Mouse (Mus musculus) liver, postnatal 0 days (tissue): ENCODE data around the gene Slfn4. TPM values are rescaled to one million over a fixed set of nuclear protein-coding genes. Genes with fewer than 3 reads are reported as not detected.
"Not testable (repeated sequence)": the region's sequence is repeated elsewhere in the genome, so short reads cannot be mapped to it uniquely, and the experiment has no call there.

Experiments
- ATAC-seq: fragments of 200-750 bp; cut with Nextera tagmentation; 2 replicates; pipeline ENCODE4 v1.8.0; 2017; ENCODE audit warnings: mild to moderate bottlenecking, moderate library complexity
- DNase-seq: peaks from one replicate; pipeline ENCODE4 v3.0.0-alpha.2; 2016
- H3K27ac ChIP-seq: fragments of 300-500 bp; sonication (generic); 2 replicates; pipeline ENCODE4 v1.5.1; 2014; ENCODE audit warnings: antibody characterized with exemption, moderate library complexity, mild to moderate bottlenecking, low read depth
- H3K27me3 ChIP-seq: fragments of 300-500 bp; sonication (generic); 2 replicates; pipeline ENCODE4 v1.6.1; 2014; ENCODE audit warnings: low read length, control low read depth, mixed read lengths; ENCODE audit not compliant: insufficient read depth
- H3K36me3 ChIP-seq: fragments of 300-500 bp; sonication (generic); replicated peaks from 2 replicates; pipeline ENCODE4 v1.6.1; 2014; ENCODE audit warnings: mild to moderate bottlenecking, control low read depth, low read length, moderate library complexity, mixed read lengths; ENCODE audit not compliant: insufficient read depth
- H3K4me1 ChIP-seq: fragments of 300-500 bp; sonication (generic); 2 replicates; pipeline ENCODE4 v1.6.1; 2014; ENCODE audit warnings: antibody characterized with exemption, mild to moderate bottlenecking, control low read depth; ENCODE audit not compliant: insufficient read depth
- H3K4me2 ChIP-seq: fragments of 300-500 bp; sonication (generic); 2 replicates; pipeline ENCODE4 v1.6.1; 2014; ENCODE audit warnings: low read depth, mild to moderate bottlenecking, low read length, moderate library complexity, mixed read lengths
- H3K4me3 ChIP-seq: fragments of 300-500 bp; sonication (generic); 2 replicates; pipeline ENCODE4 v1.5.1; 2014; ENCODE audit warnings: low read depth, low read length
- H3K9ac ChIP-seq: fragments of 300-500 bp; sonication (generic); replicated peaks from 2 replicates; pipeline ENCODE4 v1.6.1; 2014; ENCODE audit warnings: mild to moderate bottlenecking, moderate library complexity
- H3K9me3 ChIP-seq: fragments of 300-500 bp; sonication (generic); 2 replicates; pipeline ENCODE4 v1.6.1; 2016; ENCODE audit warnings: mild to moderate bottlenecking, control low read depth, low read length, mixed read lengths
- CTCF ChIP-seq: sonication (generic); IDR thresholded peaks from 2 replicates; pipeline ENCODE4 v1.5.1; 2016; ENCODE audit warnings: antibody characterized with exemption, low read depth
- EP300 ChIP-seq: IDR thresholded peaks from 2 replicates; pipeline ENCODE4 v1.6.1; 2016; ENCODE audit warnings: antibody characterized with exemption, low read depth, mild to moderate bottlenecking
- WGBS: fragments of 180-500 bp; shearing (Covaris S2); extraction: QIAGEN DNeasy Blood & Tissue Kit; methylation state at CpG from one replicate; pipeline ENCODE4 v1.1.7; 2014; ENCODE audit not compliant: insufficient replicate concordance; 5-methylcytosine and 5-hydroxymethylcytosine counted together
- polyA plus RNA-seq: library from polyadenylated mRNA; unstranded; fragments of >200 nt; fragmentation: Nextera tagmentation; extraction: Ambion mirVana; gene quantifications from 2 replicates; pipeline ENCODE4 v1.2.1, GENCODE M21; 2015

The Slfn4 gene
- polyA plus RNA-seq, 1 experiment from 2014 or later: 3.1 TPM

- Histone ChIP-seq H3K9me3 (no peaks in the 10 kb centered on the region), H3K36me3 (peaks cover 15% of the 10 kb centered on the region; the same call in 1 of the 2 replicates), H3K27ac (peak overlapping the region; percentile 93), H3K9ac (peak overlapping the region; percentile 82), H3K4me3 (peak overlapping the region; percentile 64), H3K4me2 (peak overlapping the region; percentile 78), H3K4me1 (peaks cover 8% of the 10 kb centered on the region; the same call in 1 of the 2 replicates), H3K27me3 (no peaks in the 10 kb centered on the region)
- ATAC-seq (peak; percentile 39), DNase-seq (no peak)
- TF ChIP-seq EP300: no peak
- no peak for TF ChIP-seq CTCF
- WGBS: 29% methylated on average over 3 of the region's 3 CpGs
These were observed 49.8 kb downstream of the Slfn4 start for GRCm38 (mm10) chr11:83224750-83225149.

GRCm38 (mm10) chr11:83225371-83225960 lies 50.5 kb downstream of the Slfn4 start:
- H3K4me2 ChIP-seq: peak overlapping the region; percentile 78

GRCm38 (mm10) chr11:83227926-83228723 lies 53.1 kb downstream of the Slfn4 start:
- Histone ChIP-seq H3K36me3 (peaks cover 15% of the 10 kb centered on the region; the same call in 1 of the 2 replicates), H3K9me3 (no peaks in the 10 kb centered on the region), H3K4me1 (peaks cover 4% of the 10 kb centered on the region; the same call in 1 of the 2 replicates), H3K27me3 (no peaks in the 10 kb centered on the region), H3K9ac (no peak overlapping the region), H3K4me2 (no peak overlapping the region), H3K4me3 (no peak overlapping the region), H3K27ac (no peak overlapping the region)
- ATAC-seq: no peak
- no peak for TF ChIP-seq EP300
- TF ChIP-seq CTCF: no peak
- 87% methylated on average over 7 of the region's 7 CpGs for WGBS
- no peak for DNase-seq

More at GRCm38 (mm10) chr11:83225371-83225960, 50.5 kb downstream of the Slfn4 start:
- Histone ChIP-seq H3K4me1 (peaks cover 8% of the 10 kb centered on the region; the same call in 1 of the 2 replicates), H3K36me3 (peaks cover 15% of the 10 kb centered on the region; the same call in 1 of the 2 replicates), H3K27me3 (no peaks in the 10 kb centered on the region), H3K27ac (peak overlapping the region; percentile 93), H3K9ac (peak overlapping the region; percentile 82), H3K9me3 (no peaks in the 10 kb centered on the region), H3K4me3 (peak overlapping the region; percentile 64)
- TF ChIP-seq CTCF (no peak), EP300 (no peak)
- ATAC-seq: no peak
- DNase-seq: no peak
- 70% methylated on average over 9 of the region's 9 CpGs for WGBS

GRCm38 (mm10) chr11:83230966-83231365 lies 56.0 kb downstream of the Slfn4 start:
- ATAC-seq: peak; percentile 71
- Histone ChIP-seq H3K36me3 (peaks cover 15% of the 10 kb centered on the region; the same call in 1 of the 2 replicates), H3K27ac (no peak overlapping the region), H3K4me1 (0 out of 2 replicates have a peak, but pooled peaks cover 2% of the 10 kb centered on the region), H3K9ac (no peak overlapping the region), H3K4me3 (no peak overlapping the region), H3K27me3 (no peaks in the 10 kb centered on the region), H3K9me3 (no peaks in the 10 kb centered on the region), H3K4me2 (no peak overlapping the region)
- WGBS: 47% methylated on average over 3 of the region's 3 CpGs
- no peak for DNase-seq
- TF ChIP-seq EP300: no peak
- peak; percentile 77 for TF ChIP-seq CTCF

GRCm38 (mm10) chr11:83233621-83234020 lies 58.6 kb downstream of the Slfn4 start:
- ATAC-seq: peak; percentile 63; the same call in 1 of the 2 replicates
- peak overlapping the region; percentile 52 for H3K27ac ChIP-seq

GRCm38 (mm10) chr11:83237390-83237789 lies 62.4 kb downstream of the Slfn4 start:
- H3K27me3 ChIP-seq, H3K27ac ChIP-seq, ATAC-seq, H3K4me1 ChIP-seq, H3K9me3 ChIP-seq, DNase-seq, H3K4me3 ChIP-seq, H3K36me3 ChIP-seq, H3K4me2 ChIP-seq, H3K9ac ChIP-seq: not testable (repeated sequence)
- 74% methylated on average over 9 of the region's 9 CpGs for WGBS

More at GRCm38 (mm10) chr11:83233621-83234020, 58.6 kb downstream of the Slfn4 start:
- H3K4me2 ChIP-seq, H3K9me3 ChIP-seq, H3K4me3 ChIP-seq, H3K9ac ChIP-seq, H3K27me3 ChIP-seq, H3K4me1 ChIP-seq, H3K36me3 ChIP-seq: not testable (repeated sequence)
- WGBS: 47% methylated on average over 5 of the region's 5 CpGs
- TF ChIP-seq EP300: peak; percentile 94
- peak; percentile 65 for DNase-seq
